Mouse (Mus musculus) left cerebral cortex, adult 2 months (tissue): Measurements from ENCODE around the gene Osbpl3. TPM values are rescaled to one million over a fixed set of nuclear protein-coding genes. Genes with fewer than 3 reads are reported as not detected.

Source experiments
- DNase-seq, 2 experiments: peaks; one replicate each; pipeline ENCODE4 v3.0.0; 2021 to 2022; ENCODE audit warnings: low spot score in 2 of 2, mixed read lengths in 1 of 2; ENCODE audit errors: extremely low spot score in 1 of 2
- H3K27ac ChIP-seq: fragments of 200-600 bp; 2 replicates; pipeline ENCODE4 v1.8.1; 2022
- H3K4me3 ChIP-seq: fragments of 200-600 bp; 2 replicates; pipeline ENCODE4 v1.8.1; 2022
- CTCF ChIP-seq: fragments of 200-600 bp; IDR thresholded peaks from 2 replicates; pipeline ENCODE4 v1.8.1; 2022; ENCODE audit warnings: antibody characterized with exemption, mild to moderate bottlenecking, moderate library complexity
- intact Hi-C: fragments of 180-260 bp; cut with DNase I; formaldehyde crosslinking; loops from one replicate; pipeline ENCODE4 v1.15.1; 2025
- total RNA-seq, 2 experiments: library from RNA; stranded (reverse); gene quantifications; 2 replicates each; pipeline ENCODE4 v1.2.3; 2021

Osbpl3 gene
- total RNA-seq, 2 experiments from 2014 or later = 45.5 to 56.0 TPM

GRCm38 (mm10) chr6:50366724-50367123 is 89.3 kb downstream of the Osbpl3 start:
- TF ChIP-seq CTCF = no peak
- Histone ChIP-seq H3K27ac (peak overlapping the region; percentile 75), H3K4me3 (no peak overlapping the region)
- intact Hi-C loops = loop anchor here (2.0 kb wide), 1 partner anchor 34 kb away; no protein-coding TSS in a partner anchor
- DNase-seq = peak in 1 of 2 experiments; percentile 52

GRCm38 (mm10) chr6:50366319-50366718 is 89.7 kb downstream of the Osbpl3 start:
- H3K27ac ChIP-seq = peak overlapping the region; percentile 75

GRCm38 (mm10) chr6:50364364-50364763 is 91.6 kb downstream of the Osbpl3 start:
- DNase-seq = no peak
- TF ChIP-seq CTCF = no peak
- Histone ChIP-seq H3K27ac (no peak overlapping the region), H3K4me3 (no peak overlapping the region)
- intact Hi-C loops = no loop called here

More at GRCm38 (mm10) chr6:50366319-50366718, 89.7 kb downstream of the Osbpl3 start:
- intact Hi-C loops = loop anchor here (2.0 kb wide), 1 partner anchor 34 kb away; no protein-coding TSS in a partner anchor
- no peak for DNase-seq
- no peak for TF ChIP-seq CTCF
- H3K4me3 ChIP-seq = no peak overlapping the region

- TF ChIP-seq CTCF = no peak
Measured at GRCm38 (mm10) chr6:50363385-50363784, 92.6 kb downstream of the Osbpl3 start.

GRCm38 (mm10) chr6:50362704-50363261 is 93.2 kb downstream of the Osbpl3 start:
- no peak for TF ChIP-seq CTCF
- DNase-seq = peak in 1 of 2 experiments; percentile 35
- Histone ChIP-seq H3K4me3 (no peak overlapping the region), H3K27ac (peak overlapping the region; percentile 29)
- intact Hi-C loops = no loop called here

More at GRCm38 (mm10) chr6:50363385-50363784, 92.6 kb downstream of the Osbpl3 start:
- no peak overlapping the region for H3K4me3 ChIP-seq
- peak overlapping the region; percentile 29 for H3K27ac ChIP-seq
- intact Hi-C loops = no loop called here
- no peak for DNase-seq

GRCm38 (mm10) chr6:50362196-50362595 is 93.8 kb downstream of the Osbpl3 start:
- TF ChIP-seq CTCF = no peak
- H3K27ac ChIP-seq = peak overlapping the region; percentile 29
- H3K4me3 ChIP-seq = no peak overlapping the region
- intact Hi-C loops = no loop called here
- no peak for DNase-seq

- peak overlapping the region; percentile 70 for H3K27ac ChIP-seq
- H3K4me3 ChIP-seq = no peak overlapping the region
- intact Hi-C loops = loop anchor here (5.0 kb wide), 3 partner anchors 36 to 116 kb away; no protein-coding TSS in a partner anchor
- no peak for TF ChIP-seq CTCF
- DNase-seq = peak; percentile 60 to 64
Measured at GRCm38 (mm10) chr6:50358104-50358679, 97.8 kb downstream of the Osbpl3 start.

GRCm38 (mm10) chr6:50354688-50355660 is 101.0 kb downstream of the Osbpl3 start:
- Histone ChIP-seq H3K4me3 (no peak overlapping the region), H3K27ac (peak overlapping the region; percentile 59)
- TF ChIP-seq CTCF = no peak
- no peak for DNase-seq
- intact Hi-C loops = loop anchor here (5.0 kb wide), 3 partner anchors 33 to 113 kb away; no protein-coding TSS in a partner anchor

- H3K27ac ChIP-seq = no peak overlapping the region
- DNase-seq = no peak
- H3K4me3 ChIP-seq = no peak overlapping the region
- intact Hi-C loops = no loop called here
- no peak for TF ChIP-seq CTCF
Measured at GRCm38 (mm10) chr6:50352812-50353211, 103.2 kb downstream of the Osbpl3 start.

- Histone ChIP-seq H3K4me3 (no peak overlapping the region), H3K27ac (no peak overlapping the region)
- intact Hi-C loops = no loop called here
- DNase-seq = no peak
- no peak for TF ChIP-seq CTCF
Measured at GRCm38 (mm10) chr6:50350911-50351310, 105.1 kb downstream of the Osbpl3 start.

- no peak for DNase-seq
- Histone ChIP-seq H3K27ac (no peak overlapping the region), H3K4me3 (no peak overlapping the region)
- TF ChIP-seq CTCF = peak; percentile 39
- intact Hi-C loops = no loop called here
Measured at GRCm38 (mm10) chr6:50348619-50349018, 107.4 kb downstream of the Osbpl3 start.

GRCm38 (mm10) chr6:50346204-50346603 is 109.8 kb downstream of the Osbpl3 start:
- intact Hi-C loops = no loop called here
- TF ChIP-seq CTCF = no peak
- H3K27ac ChIP-seq = no peak overlapping the region

More at GRCm38 (mm10) chr6:50346204-50346603, 109.8 kb downstream of the Osbpl3 start:
- H3K4me3 ChIP-seq = no peak overlapping the region
- no peak for DNase-seq
